Mouse (Mus musculus) layer of hippocampus, adult 9-10 months (tissue): ENCODE measurements around the gene Slc22a8.

Experiments used
- DNase-seq: peaks from one replicate; pipeline ENCODE4 v3.0.0; 2022; ENCODE audit warnings: low spot score

The Slc22a8 gene

DNA sequence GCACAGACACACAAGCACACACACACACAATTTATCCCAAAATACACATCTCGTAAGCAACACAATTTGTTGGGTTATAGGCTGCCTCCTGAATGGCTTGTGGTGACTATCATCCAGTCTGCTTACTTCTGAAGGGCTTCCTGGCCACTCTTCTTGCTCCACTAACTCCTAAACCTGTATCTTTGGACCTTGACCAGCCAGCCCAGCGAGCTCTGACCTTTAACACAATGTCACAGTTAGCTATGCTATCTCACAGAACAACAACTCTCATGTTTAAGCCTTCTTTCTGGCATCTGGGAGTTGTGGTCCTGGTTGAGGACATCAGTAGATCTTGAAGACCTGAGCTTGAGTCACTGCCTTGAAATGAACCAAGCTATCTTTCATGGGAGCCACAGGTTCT lies 8.2 kb downstream of the Slc22a8 start:
- DNase-seq = no peak

- no peak for DNase-seq
These were observed 10.9 kb downstream of the Slc22a8 start for GRCm38 (mm10) chr19:8601922-8602321.

GRCm38 (mm10) chr19:8602914-8603313 lies 11.9 kb downstream of the Slc22a8 start:
- DNase-seq = no peak

DNA sequence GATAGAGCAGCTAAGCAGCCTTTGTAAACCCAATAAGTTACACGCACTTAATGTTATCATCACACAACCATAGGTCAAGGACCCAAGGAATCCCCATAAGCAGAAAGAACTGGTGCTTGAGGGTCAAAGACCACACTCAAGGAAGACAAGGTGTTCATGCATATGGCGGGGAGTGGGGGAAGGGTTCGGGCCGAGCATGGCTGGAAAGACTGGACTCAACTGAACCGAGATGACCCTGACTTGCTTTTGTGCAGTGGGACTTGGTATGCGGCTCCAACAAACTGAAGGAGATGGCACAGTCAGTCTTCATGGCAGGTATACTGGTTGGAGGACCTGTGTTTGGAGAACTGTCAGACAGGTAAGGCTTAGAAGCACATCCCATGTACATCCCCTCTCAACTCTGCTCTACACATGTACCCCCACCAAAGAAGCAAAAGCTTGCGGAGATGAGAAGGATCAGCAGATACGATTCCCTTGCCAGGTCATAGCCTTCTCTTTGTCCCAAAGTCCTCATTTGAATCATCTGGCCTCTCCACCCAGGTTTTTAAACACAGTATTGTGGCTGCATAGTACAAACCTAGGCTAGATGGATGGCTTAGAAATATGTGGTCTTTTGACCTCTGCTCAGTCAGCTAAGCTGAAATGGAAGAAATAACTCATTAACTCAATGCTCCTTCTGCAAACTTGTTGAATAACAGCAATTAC lies 13.6 kb downstream of the Slc22a8 start:
- no peak for DNase-seq

DNA sequence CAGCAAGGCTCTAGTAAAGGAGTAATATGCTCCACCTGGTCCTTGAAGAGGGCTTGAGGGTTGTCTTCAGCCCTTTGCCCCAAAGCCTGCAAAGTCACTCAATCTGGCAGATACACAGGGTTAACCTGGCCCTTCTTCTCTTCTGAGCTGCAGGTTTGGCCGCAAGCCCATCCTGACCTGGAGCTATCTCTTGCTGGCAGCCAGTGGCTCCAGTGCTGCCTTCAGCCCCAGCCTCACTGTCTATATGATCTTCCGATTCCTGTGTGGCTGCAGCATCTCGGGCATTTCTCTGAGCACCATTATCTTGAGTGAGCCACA lies 14.1 kb downstream of the Slc22a8 start:
- DNase-seq = no peak

- DNase-seq = no peak
These were observed 20.5 kb downstream of the Slc22a8 start for GRCm38 (mm10) chr19:8611358-8612123.

DNA sequence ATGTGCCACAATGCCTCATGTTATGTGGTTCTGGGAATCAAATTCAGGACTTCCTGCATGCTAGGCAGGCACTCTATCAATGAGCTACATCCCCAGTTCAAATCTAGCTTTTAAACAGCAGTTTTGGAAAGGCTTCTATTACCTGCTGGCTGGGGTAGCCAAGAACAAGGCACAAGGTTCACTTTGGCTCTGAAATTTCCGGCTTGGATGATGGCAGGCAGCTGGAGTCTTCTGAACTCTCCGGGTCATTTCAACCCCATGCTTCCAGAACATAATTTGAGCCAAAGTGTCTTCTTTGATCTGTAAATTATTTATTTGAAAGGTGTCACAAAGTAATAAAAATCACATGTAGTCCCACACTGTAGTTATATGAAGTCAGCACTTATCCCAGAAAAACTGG lies 22.1 kb downstream of the Slc22a8 start:
- DNase-seq = no peak

- no peak for DNase-seq
These were observed 23.3 kb downstream of the Slc22a8 start for GRCm38 (mm10) chr19:8614343-8614742.

GRCm38 (mm10) chr19:8616314-8616713 lies 25.3 kb downstream of the Slc22a8 start:
- no peak for DNase-seq

- no peak for DNase-seq
These were observed 26.9 kb downstream of the Slc22a8 start, which contains the start of gene Slc22a6 for GRCm38 (mm10) chr19:8617904-8618303. TSS of gene Slc22a6 (plus strand) at chr19:8618039.

DNA sequence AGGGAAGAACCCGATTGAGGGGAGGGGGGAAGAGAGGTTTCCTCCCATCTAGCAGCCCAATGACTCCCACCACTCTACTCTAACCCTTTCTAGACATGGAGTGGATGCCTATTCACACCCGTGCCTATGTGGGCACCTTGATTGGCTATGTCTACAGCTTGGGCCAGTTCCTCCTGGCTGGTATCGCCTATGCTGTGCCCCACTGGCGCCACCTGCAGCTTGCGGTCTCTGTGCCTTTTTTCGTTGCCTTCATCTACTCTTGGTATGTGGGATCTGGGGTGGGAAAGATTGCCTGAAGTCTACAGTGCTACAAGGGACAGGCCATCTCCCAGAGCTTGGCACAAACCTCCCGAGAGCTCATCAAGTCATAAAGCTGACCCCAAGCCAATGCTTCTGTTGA lies 30.0 kb downstream of the Slc22a8 start:
- no peak for DNase-seq

- DNase-seq = no peak
These were observed 39.2 kb downstream of the Slc22a8 start for GRCm38 (mm10) chr19:8630249-8630648.

DNA sequence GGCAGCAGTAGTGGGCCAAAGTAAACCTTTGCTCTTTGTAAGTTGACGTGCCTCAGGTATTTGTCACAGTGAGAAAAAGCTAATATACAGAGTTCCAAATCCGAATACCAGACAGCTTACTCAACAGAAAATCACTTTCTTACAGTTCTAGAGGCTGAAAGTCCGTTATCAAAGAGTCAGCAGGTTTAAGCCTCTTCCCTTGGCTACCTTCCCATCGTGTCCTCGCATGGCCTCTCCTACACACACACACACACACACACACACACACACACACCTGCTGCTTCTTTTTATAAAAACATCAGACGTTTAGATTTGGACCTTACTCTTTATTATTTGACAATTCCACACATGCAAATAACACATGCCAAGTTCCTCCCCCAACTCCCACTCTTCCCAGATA lies 39.8 kb downstream of the Slc22a8 start:
- no peak for DNase-seq

DNA sequence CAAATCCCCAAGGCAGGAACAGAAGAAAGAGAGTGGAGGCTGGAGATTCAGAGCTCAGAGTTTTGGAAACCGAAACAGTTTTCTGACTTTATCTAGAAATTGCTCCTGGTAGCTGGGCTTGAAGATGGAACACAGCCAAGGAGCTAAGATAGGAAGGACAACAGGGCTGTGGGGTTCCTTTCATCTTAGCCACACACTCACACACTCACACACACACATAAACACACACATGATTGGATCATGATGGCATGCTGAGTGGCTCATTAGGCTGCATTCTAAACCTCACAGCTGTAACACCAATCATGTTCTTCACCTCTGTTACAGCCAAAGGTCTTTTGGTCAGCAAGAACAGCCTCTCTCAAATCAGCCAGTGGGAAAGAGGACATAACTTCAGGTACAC lies 41.0 kb downstream of the Slc22a8 start:
- no peak for DNase-seq

GRCm38 (mm10) chr19:8642086-8642485 lies 51.0 kb downstream of the Slc22a8 start:
- DNase-seq = no peak

DNA sequence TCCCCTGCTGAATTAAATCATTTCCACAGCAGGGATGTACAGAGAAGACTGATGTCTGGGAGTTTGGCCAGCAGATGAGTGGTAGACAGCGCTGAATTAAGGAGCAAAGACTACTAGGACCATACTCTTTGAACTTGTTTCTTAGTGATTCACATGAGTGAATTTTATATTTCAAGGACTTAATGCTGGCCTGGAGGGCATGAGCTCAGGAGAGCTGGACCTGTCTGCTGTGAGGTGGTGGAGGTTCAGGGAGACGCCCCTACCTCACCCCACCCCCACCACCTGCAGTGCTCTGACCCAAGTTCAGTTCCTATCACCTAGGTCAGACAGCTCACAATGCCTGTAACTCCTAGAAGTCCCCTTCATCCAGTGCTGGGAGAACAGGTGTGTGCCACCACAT lies 55.3 kb downstream of the Slc22a8 start:
- no peak for DNase-seq

- no peak for DNase-seq
These were observed 64.8 kb downstream of the Slc22a8 start for GRCm38 (mm10) chr19:8655833-8656232.

- no peak for DNase-seq
These were observed 65.3 kb downstream of the Slc22a8 start for GRCm38 (mm10) chr19:8656341-8656740.
